Mouse (Mus musculus) lung, postnatal 36 days (tissue): ENCODE measurements at regions not wholly inside any gene's neighbourhood (a gene's known extent, or its start where the extent isn't known, plus 50 kb on each side); places are given as distances from the start of the nearest gene placed in this dataset.

Experiments
- DNase-seq: peaks from one replicate; pipeline ENCODE4 v3.0.0; 2022; ENCODE audit warnings: mixed read lengths

DNA sequence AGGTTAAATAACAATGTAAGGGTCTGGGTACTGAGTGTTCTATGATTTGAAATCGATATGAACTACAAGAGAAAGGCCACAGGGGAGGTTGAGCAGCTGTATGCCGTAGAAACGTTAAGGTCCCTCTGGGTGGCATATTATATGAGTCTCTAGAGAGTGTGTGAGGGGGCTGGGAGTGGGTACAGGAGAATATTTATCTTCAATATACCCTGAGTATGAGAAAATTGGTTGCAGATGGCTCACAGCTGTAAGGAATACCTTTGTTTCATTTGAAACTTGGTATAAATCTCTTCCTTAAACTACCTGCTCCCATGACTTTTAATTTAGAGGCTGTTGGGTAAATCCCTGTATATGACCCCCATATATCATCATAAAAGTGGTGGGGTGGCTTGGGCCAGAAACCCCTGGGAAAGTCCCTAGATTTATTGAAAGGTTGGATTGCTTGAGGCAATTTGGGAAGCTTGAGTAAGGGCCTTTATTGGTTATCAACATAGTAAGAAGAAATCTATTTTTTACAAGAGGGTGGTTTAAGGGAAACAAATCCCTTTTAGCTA, 128.7 kb upstream of the Prkg2 start:
- DNase-seq = no peak

GRCm38 (mm10) chr5:99157973-99158372, 120.8 kb upstream of the Prkg2 start:
- DNase-seq = peak; percentile 71

DNA sequence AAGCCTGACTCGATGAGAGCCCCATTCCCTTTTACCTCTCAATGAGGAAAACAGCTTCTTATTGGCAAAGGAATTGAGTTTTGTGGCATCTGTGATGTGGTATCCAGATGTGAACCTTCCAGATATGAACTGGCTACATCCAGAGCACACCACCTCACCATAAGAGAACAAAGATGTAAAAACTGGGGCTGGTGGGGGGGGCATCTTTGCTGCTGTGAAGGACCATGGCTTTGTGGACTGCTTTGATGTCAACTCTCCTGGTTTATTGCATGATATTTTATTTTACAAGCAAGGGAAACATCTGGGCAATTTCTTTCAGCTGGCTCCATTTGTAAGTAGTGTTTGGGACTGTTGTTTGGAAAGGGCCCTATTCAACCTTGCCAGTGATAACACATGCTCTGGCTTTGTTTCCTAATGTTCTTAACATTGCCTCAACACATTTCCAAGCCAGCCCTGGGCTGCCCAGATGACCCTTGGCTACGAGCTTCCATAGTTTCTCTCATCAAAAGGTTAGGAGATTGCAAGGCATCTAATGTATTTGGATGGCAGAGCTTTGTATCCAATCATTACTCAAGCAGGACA, 116.2 kb upstream of the Prkg2 start:
- peak; percentile 46 for DNase-seq

GRCm38 (mm10) chr5:99152299-99152698, 115.1 kb upstream of the Prkg2 start:
- no peak for DNase-seq

GRCm38 (mm10) chr5:99149904-99150303, 112.8 kb upstream of the Prkg2 start:
- no peak for DNase-seq

DNA sequence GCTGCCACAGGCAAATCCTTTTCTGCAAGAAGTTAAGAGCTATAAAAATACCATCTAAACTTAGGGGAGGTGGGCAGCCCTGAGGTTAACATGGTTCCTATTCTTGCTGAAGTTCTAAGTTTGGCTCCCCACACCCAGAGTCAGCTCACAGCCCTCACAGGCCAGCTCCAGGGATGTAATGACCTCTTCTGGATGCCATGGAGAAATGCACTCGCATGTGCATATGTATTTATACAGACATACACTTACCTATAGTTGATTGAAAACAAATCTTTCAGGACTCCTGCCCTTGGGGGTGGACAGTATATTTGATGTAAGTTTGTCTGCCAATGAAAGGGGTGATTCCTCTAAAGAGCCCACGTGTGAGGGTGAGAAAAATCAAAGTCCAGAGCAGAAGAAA, 95.5 kb upstream of the Prkg2 start:
- no peak for DNase-seq

DNA sequence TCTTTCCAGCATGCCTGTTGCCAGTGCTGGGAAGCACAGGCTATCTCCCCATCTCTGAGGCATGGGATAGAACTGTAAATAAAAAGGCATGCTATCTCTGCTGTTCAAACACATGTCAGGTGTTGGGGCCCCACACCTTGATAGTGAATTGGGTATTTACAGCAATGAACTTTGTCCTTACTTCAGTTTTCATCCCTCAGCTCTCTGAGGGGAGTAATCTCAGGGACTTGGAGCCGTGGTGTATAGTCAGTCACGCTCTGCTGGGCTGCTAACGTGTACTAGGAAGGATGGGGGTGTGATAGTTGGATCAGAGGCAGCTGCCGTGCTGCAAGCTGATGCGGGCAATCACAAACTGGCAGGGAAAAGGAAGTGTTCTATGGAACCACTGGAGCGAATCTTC, 91.5 kb upstream of the Prkg2 start:
- no peak for DNase-seq

- DNase-seq = no peak
Measured at GRCm38 (mm10) chr5:99125418-99125817, 88.3 kb upstream of the Prkg2 start.

DNA sequence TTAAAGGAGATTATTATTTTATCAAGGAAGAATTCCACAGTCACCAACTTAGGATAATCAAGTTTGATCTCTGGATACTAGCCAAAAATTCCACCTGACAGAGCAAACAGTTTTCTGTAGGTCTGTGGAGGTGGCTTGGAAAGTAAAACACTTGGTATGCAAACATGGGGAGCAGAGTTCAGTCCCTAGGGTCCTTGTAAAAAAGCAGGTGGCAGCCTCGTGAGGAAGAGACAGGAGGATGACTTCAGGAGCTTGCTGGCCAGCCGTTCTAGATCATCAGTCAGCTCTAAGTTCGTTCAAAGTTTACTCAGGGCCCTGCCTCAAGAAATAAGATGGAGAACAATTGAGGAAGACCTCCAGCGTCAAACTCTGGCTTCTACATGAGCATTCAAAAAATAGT, 74.6 kb upstream of the Prkg2 start:
- no peak for DNase-seq

- DNase-seq = no peak
Measured at GRCm38 (mm10) chr5:99111235-99111634, 74.1 kb upstream of the Prkg2 start.

- no peak for DNase-seq
Measured at GRCm38 (mm10) chr5:99099727-99100116, 62.6 kb upstream of the Prkg2 start.

DNA sequence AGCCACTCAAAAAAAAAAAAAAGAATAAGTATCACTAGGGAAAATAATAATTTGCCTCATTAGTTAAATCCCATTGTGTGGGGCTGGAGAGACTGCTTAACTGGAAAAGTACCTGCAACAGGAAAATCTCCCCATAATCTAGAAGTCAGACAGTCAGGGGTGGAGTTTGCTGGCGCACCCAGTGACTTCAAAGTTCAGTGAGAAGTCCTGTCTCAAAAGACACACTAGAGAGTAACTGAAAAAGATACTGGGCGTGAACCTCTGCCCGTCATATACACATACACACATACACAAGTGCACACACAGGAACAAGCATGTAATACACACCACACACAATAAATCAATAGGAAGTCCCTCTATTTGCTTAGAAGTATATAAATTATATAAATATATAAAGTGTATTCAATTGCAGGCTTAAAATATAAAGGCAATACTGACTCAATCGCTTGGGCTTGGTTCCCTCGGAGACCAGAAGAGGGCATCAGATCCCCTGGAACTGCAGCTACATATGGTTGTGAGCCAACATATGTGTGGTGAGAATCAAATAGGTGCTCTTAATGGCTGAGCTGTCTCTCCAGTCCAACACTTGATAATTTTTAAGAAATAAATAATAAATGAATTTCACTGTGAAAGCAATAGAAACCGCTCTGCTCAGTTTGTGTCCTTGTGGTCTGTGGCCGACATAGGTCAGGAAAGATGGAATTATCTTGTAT, 62.0 kb upstream of the Prkg2 start:
- DNase-seq = no peak
